Mouse (Mus musculus): ENCODE data around the gene Tspan7.

- peak; percentile 68 for TF ChIP-seq CTCF (IDR thresholded peaks at IDR 0.05)
- no peak for TF ChIP-seq EP300 (IDR thresholded peaks at IDR 0.05; ENCODE audit: insufficient read depth, low read depth, low read length)
Measured at GRCm38 (mm10) chrX:10617119-10617518, 132.2 kb downstream of the Tspan7 start.
